Mouse (Mus musculus) lung, adult 2 months (tissue): Measurements from ENCODE around the gene Cyth4. TPM values are rescaled to one million over a fixed set of nuclear protein-coding genes. Genes with fewer than 3 reads are reported as not detected.

Experiments
- DNase-seq: peaks from one replicate; pipeline ENCODE4 v3.0.0; 2022
- H3K4me1 ChIP-seq: fragments of 200-500 bp; 2 replicates; pipeline ENCODE4 v1.6.1; 2011; ENCODE audit warnings: low read length; ENCODE audit not compliant: control insufficient read depth, insufficient read depth
- H3K4me3 ChIP-seq: fragments of 200-500 bp; replicated peaks from 2 replicates; pipeline ENCODE3; 2011; ENCODE audit warnings: low read depth, mild to moderate bottlenecking, control low read depth, low read length; ENCODE audit errors: extremely low read depth
- CTCF ChIP-seq: fragments of 200-500 bp; IDR thresholded peaks from 2 replicates; pipeline ENCODE4 v1.5.1; 2011; ENCODE audit warnings: mild to moderate bottlenecking, low read length, control low read depth; ENCODE audit not compliant: insufficient read depth
- POLR2A ChIP-seq: fragments of 200-500 bp; IDR thresholded peaks from 2 replicates; pipeline ENCODE4 v1.6.1; 2011; ENCODE audit warnings: low read depth, mild to moderate bottlenecking, control low read depth, low read length, borderline replicate concordance; ENCODE audit errors: extremely low read depth
- WGBS: fragments of 180-500 bp; shearing (Covaris S2); methylation state at CpG from one replicate; pipeline ENCODE4 v1.1.7; 2018; 5-methylcytosine and 5-hydroxymethylcytosine counted together
- polyA plus RNA-seq: library from polyadenylated mRNA; depleted of rRNA; stranded (reverse); fragments of >200 nt; gene quantifications from 2 replicates; pipeline ENCODE4 v1.2.3, GENCODE M21; 2012

Cyth4 gene
- polyA plus RNA-seq, 1 experiment, result 42.8 TPM

- WGBS, result 65% methylated on average over 6 of the region's 6 CpGs
- TF ChIP-seq CTCF (no peak), POLR2A (no peak)
- Histone ChIP-seq H3K4me3 (no peak overlapping the region), H3K4me1 (no peaks in the 10 kb centered on the region)
- DNase-seq, result no peak
Observed at GRCm38 (mm10) chr15:78606059-78606458, 9.2 kb downstream of the Cyth4 start.

- TF ChIP-seq POLR2A (no peak), CTCF (no peak)
- no peak overlapping the region for H3K4me3 ChIP-seq
Observed at GRCm38 (mm10) chr15:78607463-78607862, 10.6 kb downstream of the Cyth4 start.

GRCm38 (mm10) chr15:78610705-78611462 lies 14.0 kb downstream of the Cyth4 start:
- TF ChIP-seq POLR2A, result no peak
- no peak for TF ChIP-seq CTCF
- 56% methylated on average over 12 of the region's 12 CpGs for WGBS

More at GRCm38 (mm10) chr15:78607463-78607862, 10.6 kb downstream of the Cyth4 start:
- no peak for DNase-seq
- WGBS, result 48% methylated on average over 4 of the region's 4 CpGs
- no peaks in the 10 kb centered on the region for H3K4me1 ChIP-seq

GRCm38 (mm10) chr15:78614536-78614935 lies 17.7 kb downstream of the Cyth4 start:
- Histone ChIP-seq H3K4me1 (no peaks in the 10 kb centered on the region), H3K4me3 (no peak overlapping the region)
- DNase-seq, result no peak
- no peak for TF ChIP-seq POLR2A
- TF ChIP-seq CTCF, result no peak
- WGBS, result 77% methylated on average over 7 of the region's 7 CpGs

More at GRCm38 (mm10) chr15:78610705-78611462, 14.0 kb downstream of the Cyth4 start:
- no peaks in the 10 kb centered on the region for H3K4me1 ChIP-seq
- DNase-seq, result no peak
- H3K4me3 ChIP-seq, result no peak overlapping the region

GRCm38 (mm10) chr15:78616973-78617372 lies 20.1 kb downstream of the Cyth4 start:
- DNase-seq, result no peak
- no peaks in the 10 kb centered on the region for H3K4me1 ChIP-seq
- no peak for TF ChIP-seq CTCF
- 81% methylated on average over 2 of the region's 2 CpGs for WGBS
- no peak overlapping the region for H3K4me3 ChIP-seq

GRCm38 (mm10) chr15:78623426-78623825 lies 26.6 kb downstream of the Cyth4 start:
- DNase-seq, result peak; percentile 70
- TF ChIP-seq POLR2A (no peak), CTCF (peak; percentile 96)
- WGBS, result 23% methylated on average over 5 of the region's 5 CpGs
- H3K4me3 ChIP-seq, result no peak overlapping the region
- peaks cover 2% of the 10 kb centered on the region; the same call in 1 of the 2 replicates for H3K4me1 ChIP-seq

GRCm38 (mm10) chr15:78624431-78624950 lies 27.6 kb downstream of the Cyth4 start:
- TF ChIP-seq CTCF (no peak), POLR2A (peak; percentile 34; the same call in 1 of the 2 replicates)
- H3K4me1 ChIP-seq, result peaks cover 2% of the 10 kb centered on the region; the same call in 1 of the 2 replicates
- WGBS, result 11% methylated on average over 13 of the region's 13 CpGs
- DNase-seq, result peak; percentile 66
- no peak overlapping the region for H3K4me3 ChIP-seq

GRCm38 (mm10) chr15:78624961-78625360 lies 28.1 kb downstream of the Cyth4 start:
- WGBS, result 33% methylated on average over 3 of the region's 3 CpGs
- no peak for TF ChIP-seq POLR2A
- TF ChIP-seq CTCF, result no peak
- no peak for DNase-seq
- no peak overlapping the region for H3K4me3 ChIP-seq
- H3K4me1 ChIP-seq, result peaks cover 2% of the 10 kb centered on the region; the same call in 1 of the 2 replicates

- no peak for TF ChIP-seq CTCF
- TF ChIP-seq POLR2A, result no peak
- peaks cover 2% of the 10 kb centered on the region; the same call in 1 of the 2 replicates for H3K4me1 ChIP-seq
- H3K4me3 ChIP-seq, result no peak overlapping the region
- no peak for DNase-seq
- WGBS, result 82% methylated on average over 13 of the region's 13 CpGs
Observed at GRCm38 (mm10) chr15:78626285-78626684, 29.4 kb downstream of the Cyth4 start.

- WGBS, result 68% methylated on average over 2 of the region's 2 CpGs
- Histone ChIP-seq H3K4me1 (no peaks in the 10 kb centered on the region), H3K4me3 (no peak overlapping the region)
- DNase-seq, result no peak
- TF ChIP-seq POLR2A (no peak), CTCF (no peak)
Observed at GRCm38 (mm10) chr15:78632387-78632786, 35.5 kb downstream of the Cyth4 start.
